Mouse (Mus musculus) myocyte (in vitro differentiated cells): ENCODE measurements around the gene Itga2b.

Experiments
- CEBPB ChIP-seq: IDR thresholded peaks from 2 replicates; pipeline ENCODE4 v1.6.1; 2011; ENCODE audit warnings: mild to moderate bottlenecking, moderate library complexity; ENCODE audit not compliant: poor library complexity, insufficient read depth, severe bottlenecking
- E2F4 ChIP-seq: IDR thresholded peaks from one replicate; pipeline ENCODE4 v1.6.1; 2011; ENCODE audit warnings: mild to moderate bottlenecking, control low read depth, moderate library complexity; ENCODE audit not compliant: insufficient read depth
- MAX ChIP-seq: IDR thresholded peaks from one replicate; pipeline ENCODE4 v1.6.1; 2011; ENCODE audit warnings: low read depth, mild to moderate bottlenecking, control low read depth
- MYOD1 ChIP-seq, 3 experiments: IDR thresholded peaks; one replicate each; pipeline ENCODE4 v1.6.1; 2011; ENCODE audit warnings: control low read depth in 2 of 3, low read depth in 2 of 3, mild to moderate bottlenecking in 2 of 3, moderate library complexity in 1 of 3; ENCODE audit not compliant: insufficient read length in 2 of 3, control insufficient read depth in 1 of 3
- MYOG ChIP-seq, 3 experiments: IDR thresholded peaks; one replicate each; pipeline ENCODE4 v1.6.1; 2011; ENCODE audit warnings: control low read depth in 2 of 3, low read depth in 2 of 3, mild to moderate bottlenecking in 2 of 3; ENCODE audit not compliant: insufficient read length in 2 of 3, control insufficient read depth in 1 of 3, insufficient read depth in 1 of 3
- POLR2A ChIP-seq: IDR thresholded peaks from one replicate; pipeline ENCODE4 v1.6.1; 2011; ENCODE audit warnings: low read depth, mild to moderate bottlenecking, control low read depth, moderate library complexity; ENCODE audit not compliant: insufficient read length
- POLR2AphosphoS2 ChIP-seq: IDR thresholded peaks from one replicate; pipeline ENCODE4 v1.6.1; 2011; ENCODE audit warnings: low read depth, control low read depth; ENCODE audit not compliant: insufficient read length
- REST ChIP-seq: IDR thresholded peaks from one replicate; pipeline ENCODE4 v1.6.1; 2011; ENCODE audit warnings: mild to moderate bottlenecking, control low read depth, moderate library complexity; ENCODE audit not compliant: insufficient read depth, insufficient read length
- TCF12 ChIP-seq: IDR thresholded peaks from one replicate; pipeline ENCODE4 v1.6.1; 2011; ENCODE audit warnings: mild to moderate bottlenecking, control low read depth; ENCODE audit not compliant: poor library complexity, insufficient read depth, severe bottlenecking
- TCF3 ChIP-seq: IDR thresholded peaks from one replicate; pipeline ENCODE4 v1.6.1; 2011; ENCODE audit warnings: low read depth, control low read depth; ENCODE audit not compliant: insufficient read length
- USF1 ChIP-seq: IDR thresholded peaks from one replicate; pipeline ENCODE4 v1.6.1; 2011; ENCODE audit warnings: low read depth, mild to moderate bottlenecking, control low read depth, moderate library complexity

DNA sequence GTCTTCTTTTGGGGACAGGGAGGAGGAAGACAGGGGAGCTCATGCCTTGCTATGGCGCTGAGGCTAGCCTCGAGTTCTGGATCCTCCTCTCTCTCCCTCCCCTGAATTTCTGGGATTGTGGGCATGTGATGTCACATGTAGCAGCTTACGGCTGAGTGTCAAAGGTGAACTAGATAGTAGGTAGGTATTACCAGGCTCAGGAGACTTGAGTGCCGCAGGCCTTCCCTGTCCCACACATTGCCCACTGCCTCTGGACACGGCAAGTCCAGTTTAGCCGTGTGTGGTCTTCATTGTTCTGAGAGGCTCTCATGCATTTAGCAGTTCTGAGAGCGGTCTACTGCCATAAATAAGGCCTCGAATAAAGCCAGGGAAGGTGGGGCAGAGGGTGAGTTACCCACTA is 56.9 kb downstream of the Itga2b start:
- TF ChIP-seq MYOG (IDR thresholded peaks at IDR 0.05; ENCODE audit: control insufficient read depth in 1 of 3, insufficient read depth in 1 of 3, insufficient read length in 2 of 3, low read depth in 2 of 3), result no peak
- no peak for TF ChIP-seq POLR2A
- TF ChIP-seq POLR2AphosphoS2, result no peak
- no peak for TF ChIP-seq E2F4
- TF ChIP-seq REST, result no peak
- TF ChIP-seq TCF12, result no peak
- no peak for TF ChIP-seq CEBPB
- TF ChIP-seq TCF3, result no peak
- TF ChIP-seq MAX, result no peak
- no peak for TF ChIP-seq USF1
- TF ChIP-seq MYOD1 (IDR thresholded peaks at IDR 0.05; ENCODE audit: control insufficient read depth in 1 of 3, insufficient read length in 2 of 3, low read depth in 2 of 3), result no peak
